Comparison of ENCODE assay signal across 10 mouse cellular contexts in genomic region chr2:7619888-7620664, GRCm38 (mm10).
A peak's percentile ranks its signal among the peaks of the same experiment; 100 is the strongest.
DNase-seq lines count a peak whose midpoint lies in the region; ATAC-seq lines count a peak whose summit lies in the region.
"Had no signal": no experiment of that assay in that cellular context is flagged by ENCODE, and none has a peak within 500 bp of the region (broad histone marks: within the 10 kb centered on the region; RNA-seq: fewer than 3 reads in every experiment).

No protein-coding gene starts in this region.

- intact Hi-C loops in gastrocnemius, postnatal 36 days (cut with DNase I), result no loop called here

- peak; percentile 4 for DNase-seq in kidney, postnatal 10 days
- no peak for DNase-seq in kidney, adult 18-20 months
- DNase-seq in cerebellum, postnatal 10 days, result peak; percentile 97 to 98
- DNase-seq in gastrocnemius, postnatal 36 days, result peak; percentile 12 to 15
- peak; percentile 37 to 86 for DNase-seq in left cerebral cortex, adult 9 months (ENCODE audit: low spot score in 2 of 2)
- no peak for DNase-seq in thymus, postnatal 10 days (ENCODE audit: low spot score in 2 of 2)
- DNase-seq in urinary bladder, adult 18-20 months (ENCODE audit: low spot score in 2 of 2), result no peak

- peak; percentile 76 for ATAC-seq in stomach, embryonic 15.5 days (ENCODE audit: insufficient read depth, low FRiP score, low read depth)

- no peaks in the 10 kb centered on the region for H3K4me1 ChIP-seq in stomach, embryonic 15.5 days

- H3K9ac ChIP-seq in stomach, embryonic 15.5 days, result no peak overlapping the region

- no peaks in the 10 kb centered on the region for H3K36me3 ChIP-seq in stomach, embryonic 15.5 days
- H3K36me3 ChIP-seq: G1E had no signal

- no peak overlapping the region for H3K4me2 ChIP-seq in stomach, embryonic 15.5 days

- no peaks in the 10 kb centered on the region for H3K9me3 ChIP-seq in stomach, embryonic 15.5 days
- H3K9me3 ChIP-seq: G1E had no signal

- H3K27ac ChIP-seq in stomach, embryonic 15.5 days, result no peak overlapping the region

- WGBS in stomach, embryonic 15.5 days, result 40% methylated on average over 9 of the region's 9 CpGs

- H3K27me3 ChIP-seq in stomach, embryonic 15.5 days (replicated peaks), result no peaks in the 10 kb centered on the region

- no peak overlapping the region for H3K4me3 ChIP-seq in stomach, embryonic 15.5 days (replicated peaks)
- H3K4me3 ChIP-seq: erythroblast, embryonic 14.5 days had no signal

Comparison
In these comparisons a context has a peak if more than half of its experiments do, and no peak if none do; other contexts are left out.
1. DNase-seq: peak in kidney, postnatal 10 days (single experiment), cerebellum, postnatal 10 days (2 of 2), gastrocnemius, postnatal 36 days (2 of 2) and left cerebral cortex, adult 9 months (2 of 2); none in kidney, adult 18-20 months (single experiment), thymus, postnatal 10 days (0 of 2) and urinary bladder, adult 18-20 months (0 of 2).